Mouse (Mus musculus): ENCODE measurements around the gene Stard3nl. TPM values are rescaled to one million over a fixed set of nuclear protein-coding genes. Genes with fewer than 3 reads are reported as not detected.

The Stard3nl gene
- total and polyA plus RNA-seq, 2 experiments from 2014 or later, result 119 to 199 TPM

GRCm38 (mm10) chr13:19385226-19385625, 10.4 kb downstream of the Stard3nl start:
- Histone ChIP-seq H3K4me2 (ENCODE audit: low read depth) (no peak overlapping the region), H3K9ac (no peak overlapping the region), H3K4me3 (ENCODE audit: low read depth, low read length) (no peak overlapping the region), H3K27me3 (ENCODE audit: insufficient read depth, low read length) (no peaks in the 10 kb centered on the region), H3K36me3 (ENCODE audit: insufficient read depth) (no peaks in the 10 kb centered on the region), H3K27ac (ENCODE audit: low read depth, low read length) (no peak overlapping the region), H3K4me1 (ENCODE audit: insufficient read depth) (0 out of 2 replicates have a peak, but pooled peaks cover 3% of the 10 kb centered on the region), H3K9me3 (ENCODE audit: low read length) (no peaks in the 10 kb centered on the region)
- ATAC-seq (no peak), DNase-seq (no peak)
- TF ChIP-seq CTCF (IDR thresholded peaks at IDR 0.05; ENCODE audit: low read depth), result no peak
- 95% methylated on average over 4 of the region's 4 CpGs for WGBS

- no peak overlapping the region for H3K9ac ChIP-seq
- WGBS, result 82% methylated on average over 9 of the region's 9 CpGs
- H3K9me3 ChIP-seq (ENCODE audit: low read length), result no peaks in the 10 kb centered on the region
- H3K36me3 ChIP-seq (ENCODE audit: insufficient read depth), result no peaks in the 10 kb centered on the region
- no peak for ATAC-seq
- no peak overlapping the region for H3K27ac ChIP-seq (ENCODE audit: low read depth, low read length)
- no peak overlapping the region for H3K4me3 ChIP-seq (ENCODE audit: low read depth, low read length)
- no peak overlapping the region for H3K4me2 ChIP-seq (ENCODE audit: low read depth)
- no peak for TF ChIP-seq CTCF (IDR thresholded peaks at IDR 0.05; ENCODE audit: low read depth)
- no peaks in the 10 kb centered on the region for H3K27me3 ChIP-seq (ENCODE audit: insufficient read depth, low read length)
- no peak for DNase-seq
- H3K4me1 ChIP-seq (ENCODE audit: insufficient read depth), result no peaks in the 10 kb centered on the region
These were observed 14.3 kb downstream of the Stard3nl start for GRCm38 (mm10) chr13:19381112-19381828.

GRCm38 (mm10) chr13:19379313-19379712, 16.3 kb downstream of the Stard3nl start:
- WGBS, result 76% methylated on average over 6 of the region's 6 CpGs
- no peak for ATAC-seq

GRCm38 (mm10) chr13:19372133-19372729, 23.4 kb downstream of the Stard3nl start:
- Histone ChIP-seq H3K4me2 (ENCODE audit: low read depth) (no peak overlapping the region), H3K9ac (no peak overlapping the region), H3K4me3 (ENCODE audit: low read depth, low read length) (no peak overlapping the region), H3K4me1 (ENCODE audit: insufficient read depth) (no peaks in the 10 kb centered on the region), H3K36me3 (ENCODE audit: insufficient read depth) (peaks cover 52% of the 10 kb centered on the region), H3K27me3 (ENCODE audit: insufficient read depth, low read length) (no peaks in the 10 kb centered on the region), H3K9me3 (ENCODE audit: low read length) (no peaks in the 10 kb centered on the region), H3K27ac (ENCODE audit: low read depth, low read length) (no peak overlapping the region)
- DNase-seq (no peak), ATAC-seq (no peak)
- TF ChIP-seq CTCF (IDR thresholded peaks at IDR 0.05; ENCODE audit: low read depth), result no peak
- WGBS, result 15% methylated on average over 8 of the region's 8 CpGs

More at GRCm38 (mm10) chr13:19379313-19379712, 16.3 kb downstream of the Stard3nl start:
- no peaks in the 10 kb centered on the region for H3K27me3 ChIP-seq (ENCODE audit: insufficient read depth, low read length)
- no peaks in the 10 kb centered on the region for H3K4me1 ChIP-seq (ENCODE audit: insufficient read depth)
- H3K9ac ChIP-seq, result no peak overlapping the region
- H3K36me3 ChIP-seq (ENCODE audit: insufficient read depth), result peaks cover 9% of the 10 kb centered on the region
- no peaks in the 10 kb centered on the region for H3K9me3 ChIP-seq (ENCODE audit: low read length)
- no peak for TF ChIP-seq CTCF (IDR thresholded peaks at IDR 0.05; ENCODE audit: low read depth)
- no peak overlapping the region for H3K4me2 ChIP-seq (ENCODE audit: low read depth)
- no peak overlapping the region for H3K4me3 ChIP-seq (ENCODE audit: low read depth, low read length)
- no peak for DNase-seq
- H3K27ac ChIP-seq (ENCODE audit: low read depth, low read length), result no peak overlapping the region

- no peak overlapping the region for H3K27ac ChIP-seq (ENCODE audit: low read depth, low read length)
- H3K4me1 ChIP-seq (ENCODE audit: insufficient read depth), result no peaks in the 10 kb centered on the region
- peaks cover 60% of the 10 kb centered on the region for H3K36me3 ChIP-seq (ENCODE audit: insufficient read depth)
- ATAC-seq (no peak), DNase-seq (no peak)
- no peak overlapping the region for H3K9ac ChIP-seq
- no peak overlapping the region for H3K4me3 ChIP-seq (ENCODE audit: low read depth, low read length)
- no peaks in the 10 kb centered on the region for H3K9me3 ChIP-seq (ENCODE audit: low read length)
- no peaks in the 10 kb centered on the region for H3K27me3 ChIP-seq (ENCODE audit: insufficient read depth, low read length)
- H3K4me2 ChIP-seq (ENCODE audit: low read depth), result no peak overlapping the region
- WGBS, result 71% methylated on average over 6 of the region's 6 CpGs
- no peak for TF ChIP-seq CTCF (IDR thresholded peaks at IDR 0.05; ENCODE audit: low read depth)
These were observed 26.8 kb downstream of the Stard3nl start for GRCm38 (mm10) chr13:19368817-19369216.

GRCm38 (mm10) chr13:19367536-19367935, 28.1 kb downstream of the Stard3nl start:
- Histone ChIP-seq H3K4me3 (ENCODE audit: low read depth, low read length) (no peak overlapping the region), H3K36me3 (ENCODE audit: insufficient read depth) (peaks cover 64% of the 10 kb centered on the region), H3K27ac (ENCODE audit: low read depth, low read length) (no peak overlapping the region), H3K9me3 (ENCODE audit: low read length) (no peaks in the 10 kb centered on the region), H3K4me1 (ENCODE audit: insufficient read depth) (no peaks in the 10 kb centered on the region), H3K4me2 (ENCODE audit: low read depth) (no peak overlapping the region), H3K27me3 (ENCODE audit: insufficient read depth, low read length) (no peaks in the 10 kb centered on the region), H3K9ac (no peak overlapping the region)
- 79% methylated on average over 7 of the region's 7 CpGs for WGBS
- no peak for ATAC-seq
- TF ChIP-seq CTCF (IDR thresholded peaks at IDR 0.05; ENCODE audit: low read depth), result no peak
- DNase-seq, result no peak

GRCm38 (mm10) chr13:19366866-19367265, 28.7 kb downstream of the Stard3nl start:
- peaks cover 60% of the 10 kb centered on the region for H3K36me3 ChIP-seq (ENCODE audit: insufficient read depth)
- no peak for TF ChIP-seq CTCF (IDR thresholded peaks at IDR 0.05; ENCODE audit: low read depth)
- 91% methylated on average over 2 of the region's 2 CpGs for WGBS
- H3K9ac ChIP-seq, result no peak overlapping the region
- no peaks in the 10 kb centered on the region for H3K9me3 ChIP-seq (ENCODE audit: low read length)
- no peak overlapping the region for H3K27ac ChIP-seq (ENCODE audit: low read depth, low read length)
- H3K4me2 ChIP-seq (ENCODE audit: low read depth), result no peak overlapping the region
- H3K4me3 ChIP-seq (ENCODE audit: low read depth, low read length), result no peak overlapping the region
- H3K4me1 ChIP-seq (ENCODE audit: insufficient read depth), result no peaks in the 10 kb centered on the region
- ATAC-seq (no peak), DNase-seq (no peak)
- no peaks in the 10 kb centered on the region for H3K27me3 ChIP-seq (ENCODE audit: insufficient read depth, low read length)
